Mouse (Mus musculus): ENCODE measurements at regions not wholly inside any gene's neighbourhood (a gene's known extent, or its start where the extent isn't known, plus 50 kb on each side); places are given as distances from the start of the nearest gene placed in this dataset.
A peak's percentile ranks its signal among the peaks of the same experiment; 100 is the strongest.

DNA sequence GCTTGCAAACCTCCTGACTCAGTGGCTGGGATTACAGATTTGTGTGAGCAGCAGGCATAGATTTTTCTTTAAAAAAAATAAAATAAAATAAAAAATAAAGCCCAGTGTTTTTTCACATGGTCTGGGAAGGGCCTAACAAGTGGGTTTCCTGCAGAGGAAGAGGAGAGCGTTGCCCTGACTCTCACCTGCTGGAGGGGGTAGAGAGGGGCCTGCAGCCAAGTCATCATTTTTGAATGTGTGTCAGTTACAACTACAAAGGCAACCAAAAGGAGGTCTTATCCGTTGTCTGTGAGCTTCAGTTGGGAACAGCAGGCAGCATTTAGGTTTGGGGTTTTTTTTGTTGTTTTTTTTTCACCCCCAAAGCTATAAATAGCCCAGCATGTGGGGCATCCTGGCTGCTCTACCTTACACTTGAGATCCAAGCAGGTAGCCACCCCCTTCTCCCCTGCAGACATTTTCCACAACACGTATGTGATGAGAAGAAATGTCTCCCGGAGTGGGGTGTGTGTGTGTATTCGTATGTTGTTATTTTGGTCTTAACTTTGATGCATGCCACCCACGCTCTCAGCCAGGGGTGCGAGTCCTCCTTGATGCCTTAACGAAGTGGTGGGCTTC is 285.7 kb upstream of the 4930412O13Rik start:
- no peak for DNase-seq

DNA sequence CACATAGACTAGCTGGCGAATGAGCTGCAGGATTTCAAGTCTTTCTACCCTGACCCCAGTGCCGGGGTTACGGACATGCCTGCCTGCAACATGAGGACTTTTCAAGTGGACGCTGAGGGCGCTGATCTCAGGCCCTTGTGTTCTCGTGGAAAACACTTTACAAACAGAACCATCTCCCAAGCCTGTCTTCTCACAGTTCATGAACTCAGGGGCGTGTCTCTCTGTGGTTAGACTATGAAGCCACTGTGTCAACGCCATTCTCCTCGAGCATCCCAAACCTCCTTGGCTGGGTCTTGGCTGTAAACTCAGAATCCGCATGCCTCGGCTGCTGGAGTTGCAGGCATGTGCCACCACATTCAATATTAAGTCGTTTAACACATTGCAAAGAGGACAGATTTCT is 284.9 kb upstream of the 4930412O13Rik start:
- no peak for DNase-seq

DNA sequence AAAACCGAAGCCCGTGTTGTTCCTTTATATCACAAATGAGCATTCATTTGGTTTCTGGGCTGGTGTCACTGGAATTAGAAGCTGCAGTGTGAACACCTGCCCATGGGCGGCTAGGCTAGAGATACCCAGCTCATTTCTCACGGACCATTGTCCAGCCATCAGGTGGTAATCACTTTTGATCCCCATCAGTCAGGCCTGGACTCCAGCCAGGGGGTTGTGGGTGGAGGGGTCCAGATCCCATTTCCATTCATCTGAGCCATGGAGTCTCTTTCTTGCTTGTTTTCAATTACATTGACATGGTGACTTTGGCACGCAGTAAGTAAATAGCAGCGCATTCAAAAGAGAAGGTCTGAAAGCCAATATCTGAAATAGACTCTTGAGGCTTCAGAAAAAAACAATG is 276.1 kb upstream of the 4930412O13Rik start:
- no peak for DNase-seq

DNA sequence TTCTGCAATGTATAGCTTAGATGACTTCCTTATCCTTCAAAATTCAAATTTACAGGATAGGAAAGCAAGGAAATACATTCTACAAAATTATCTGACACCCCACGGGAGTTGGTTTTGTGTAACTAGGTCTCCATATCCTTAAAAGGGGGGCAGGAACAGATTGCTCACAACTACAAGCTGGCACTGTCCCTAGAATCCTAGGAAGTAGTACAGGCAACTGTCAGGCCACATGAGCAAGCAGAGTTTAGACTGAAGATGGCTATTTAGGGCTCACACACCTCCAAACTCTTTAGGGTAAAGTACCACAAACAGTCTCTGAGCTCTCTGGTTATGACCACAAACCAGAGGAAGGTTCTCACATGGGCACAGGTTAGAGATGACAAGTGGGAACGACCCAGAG is 273.5 kb upstream of the 4930412O13Rik start:
- DNase-seq, result no peak

DNA sequence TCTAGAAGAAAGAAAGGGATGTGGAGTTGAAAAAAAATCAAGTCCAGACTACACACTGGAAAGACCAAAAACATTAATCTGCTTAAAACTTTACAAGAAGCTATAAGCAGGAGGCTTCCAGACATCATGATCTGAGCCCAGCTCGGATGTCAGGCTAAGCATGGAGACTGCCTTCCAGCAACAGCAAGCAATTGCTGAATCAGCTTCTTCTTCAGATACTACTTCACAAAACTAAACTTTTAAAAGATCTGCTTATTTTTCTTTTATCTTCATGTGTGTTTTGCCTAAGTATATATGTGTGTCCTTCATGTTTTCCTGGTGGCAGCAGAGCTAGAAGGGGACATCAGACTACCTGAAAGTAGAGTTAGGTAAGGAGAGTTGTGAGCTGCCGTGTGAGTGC is 266.6 kb upstream of the 4930412O13Rik start:
- DNase-seq, result no peak

DNA sequence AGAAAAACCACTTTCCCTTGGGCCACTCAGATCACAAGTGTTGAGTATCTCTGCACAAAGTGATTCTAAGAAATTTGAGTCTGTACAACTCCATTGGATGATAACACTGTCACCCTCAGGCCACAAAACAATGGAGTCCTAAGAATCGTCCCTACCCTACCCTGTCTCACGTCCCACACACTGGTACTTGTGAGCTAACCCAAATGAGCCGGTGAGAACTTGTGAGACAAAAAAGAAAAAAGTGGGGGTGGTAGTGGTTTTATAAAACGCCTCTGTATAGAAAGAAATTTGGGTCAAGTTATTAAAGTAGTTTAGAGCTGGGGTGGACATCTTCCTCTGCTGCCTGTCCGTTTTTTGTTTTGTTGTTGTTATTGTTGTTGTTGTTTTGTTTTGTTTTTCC is 264.8 kb upstream of the 4930412O13Rik start:
- DNase-seq, result no peak

DNA sequence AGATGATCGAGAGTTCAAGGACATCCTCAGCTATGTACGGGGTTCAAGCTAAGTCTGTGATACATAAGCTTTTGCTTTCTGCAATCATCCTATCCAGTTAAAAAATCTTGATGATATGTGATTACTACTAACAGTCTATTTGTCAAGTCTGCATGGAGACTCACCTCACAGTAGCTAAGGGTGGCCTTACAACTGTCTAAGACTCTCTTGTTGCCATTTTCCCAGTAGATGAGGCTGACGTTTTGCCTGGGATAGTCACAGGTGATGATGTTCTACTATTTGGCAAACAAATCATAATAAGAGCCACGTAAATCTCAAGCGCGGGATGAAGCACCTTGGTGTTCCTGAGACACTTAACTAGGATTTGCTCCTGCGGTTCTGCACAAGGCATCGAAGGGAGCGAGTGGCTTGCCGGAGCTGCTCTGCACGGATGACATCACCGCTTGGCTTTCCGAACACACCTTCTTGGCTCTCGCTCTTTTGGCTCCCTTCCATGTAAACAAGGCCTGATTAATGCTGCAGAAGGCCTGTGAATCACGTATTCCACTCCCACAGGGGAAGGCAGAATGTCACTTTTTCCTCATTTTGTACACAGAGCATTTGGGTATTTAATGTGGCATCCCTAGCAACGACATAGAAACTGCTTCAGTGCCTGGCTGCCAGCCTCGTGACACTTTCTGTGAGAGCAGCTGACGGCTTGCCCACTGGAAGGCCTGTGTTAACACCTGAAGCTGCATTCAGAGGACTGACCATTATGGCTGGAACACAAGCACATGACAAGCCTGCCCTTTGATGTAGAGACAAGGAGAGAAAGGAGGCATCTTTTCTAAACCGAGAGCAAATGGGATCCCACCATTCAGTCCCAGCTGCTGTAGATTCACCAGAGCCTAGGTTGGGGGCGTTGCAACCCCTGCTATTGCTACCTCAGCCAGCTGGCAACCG is 260.5 kb upstream of the 4930412O13Rik start:
- DNase-seq, result peak; percentile 36 to 55

DNA sequence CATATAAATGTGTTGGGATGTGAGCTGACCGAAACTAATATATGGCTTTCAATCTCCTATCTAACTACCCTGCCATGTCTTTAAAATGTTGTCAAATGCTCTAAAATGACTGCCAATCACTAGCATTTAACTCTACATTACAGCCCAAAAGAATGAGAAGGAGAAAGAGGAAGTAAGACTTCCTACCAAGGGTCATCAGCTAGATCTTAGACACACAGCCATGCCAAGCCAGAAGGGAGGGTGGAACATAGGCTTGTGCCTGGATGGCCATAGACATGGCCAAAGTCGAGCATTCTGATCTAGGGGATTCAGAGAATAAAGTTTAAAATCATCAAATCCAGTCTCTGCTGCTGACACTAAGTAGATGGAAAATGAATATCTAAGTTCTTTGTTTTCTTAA is 257.4 kb upstream of the 4930412O13Rik start:
- DNase-seq, result no peak

DNA sequence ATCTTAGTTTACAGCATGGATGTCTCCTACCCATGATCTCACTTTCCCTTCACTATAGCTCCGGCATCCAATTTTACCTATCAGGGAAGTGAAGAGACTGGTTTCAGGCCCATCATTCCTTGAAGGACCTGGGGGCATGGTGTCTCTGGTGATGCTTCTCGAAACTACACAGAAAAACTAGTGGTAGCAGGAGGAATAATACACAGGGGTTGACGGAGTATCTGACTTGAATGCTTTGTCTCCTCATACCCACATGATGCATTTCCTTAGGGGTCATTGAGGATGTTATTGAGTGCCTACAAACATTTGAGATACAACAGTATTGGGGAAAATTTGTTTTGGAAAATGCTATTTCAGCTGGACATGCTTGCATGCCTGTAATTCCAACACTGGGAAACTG is 253.0 kb upstream of the 4930412O13Rik start:
- no peak for DNase-seq

DNA sequence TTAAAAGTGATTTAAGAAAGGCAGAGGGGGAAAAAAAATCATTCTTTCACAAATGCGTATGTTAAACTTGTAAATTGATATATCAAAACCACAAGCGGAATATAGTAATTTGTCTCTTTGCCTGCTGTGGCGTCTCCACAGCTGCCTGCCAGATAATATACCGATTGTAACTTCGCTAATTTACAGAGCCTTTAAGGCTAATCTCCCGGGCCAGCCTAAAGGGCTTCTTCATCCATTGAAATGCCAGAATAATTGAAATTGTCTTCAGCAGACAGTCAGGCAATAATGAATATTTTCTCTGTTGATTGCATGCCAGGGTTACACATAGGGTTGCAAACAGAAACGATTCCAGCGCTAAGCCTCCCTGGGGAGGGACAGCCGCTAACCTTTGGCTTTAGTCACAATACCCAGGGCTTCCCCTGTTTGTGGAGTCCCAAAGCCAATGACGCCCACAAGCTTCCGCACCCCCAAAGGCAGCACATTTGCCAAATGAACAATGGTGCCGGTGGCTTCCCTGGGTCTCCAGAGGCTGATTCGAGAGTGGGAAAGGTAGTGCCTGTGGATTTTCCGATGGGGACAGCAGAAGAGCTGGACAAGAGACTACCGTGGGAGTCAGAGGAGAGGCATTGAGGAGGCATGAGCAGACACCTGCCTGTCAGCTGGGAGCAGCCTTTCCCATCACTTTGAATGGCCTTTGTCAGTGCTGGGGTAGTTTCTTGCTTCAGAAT is 248.2 kb upstream of the 4930412O13Rik start:
- DNase-seq, result peak; percentile 24 to 25

DNA sequence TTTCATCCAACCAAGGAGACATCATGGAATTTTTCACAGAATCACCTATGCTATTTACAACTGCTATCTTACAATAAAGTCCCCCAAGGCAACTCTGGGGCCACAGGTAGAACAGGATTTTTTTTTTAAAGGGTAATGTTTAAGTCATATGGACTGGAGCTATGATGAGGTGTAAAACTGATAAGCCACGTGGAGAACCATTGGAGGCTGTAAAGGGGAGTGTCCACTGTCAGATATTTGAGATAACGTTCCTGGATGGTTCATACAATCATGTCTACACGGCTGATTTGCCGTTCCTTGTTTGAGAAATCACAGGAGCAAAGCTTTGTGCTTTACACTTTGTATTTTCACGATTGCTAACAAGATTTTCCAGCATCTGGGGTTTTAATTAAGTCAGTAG is 241.8 kb upstream of the 4930412O13Rik start:
- DNase-seq, result no peak

DNA sequence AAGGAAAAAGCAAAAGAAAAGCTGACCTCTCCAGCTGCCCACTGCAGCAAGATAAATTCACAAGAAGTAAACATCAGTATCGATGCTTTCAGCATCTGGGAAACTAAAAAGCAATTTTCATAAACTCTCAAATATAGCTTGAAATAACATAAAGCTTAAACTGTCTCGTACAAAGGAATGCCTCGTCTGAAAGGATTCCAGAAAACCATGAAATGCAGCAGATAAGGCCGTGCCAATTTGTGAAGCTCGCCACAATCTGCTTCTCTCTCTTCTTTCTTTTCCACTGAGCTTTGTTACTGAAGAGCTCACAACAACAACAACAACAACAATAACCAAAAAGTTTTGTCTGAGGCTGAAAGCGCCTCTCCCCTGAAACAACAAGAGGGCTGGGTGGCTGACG is 239.4 kb upstream of the 4930412O13Rik start:
- no peak for DNase-seq

DNA sequence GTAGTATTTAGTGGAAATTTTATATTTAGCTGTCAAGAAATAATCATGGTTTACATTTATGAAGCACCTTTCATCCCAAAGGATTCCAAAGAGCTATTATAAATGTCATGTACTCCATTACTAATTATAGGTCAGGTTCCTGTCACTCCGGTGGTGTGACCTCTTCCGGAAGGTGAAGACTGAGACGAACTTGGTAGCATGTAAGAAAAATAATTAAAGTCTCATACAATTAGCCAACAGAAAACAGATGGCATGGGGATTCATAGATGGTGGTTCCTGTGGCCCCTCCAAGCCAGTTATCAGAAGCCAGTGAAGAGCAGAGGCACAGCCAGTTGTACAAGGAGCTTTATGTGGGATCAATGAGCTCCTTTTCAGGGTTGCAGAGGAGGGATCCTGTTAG is 238.6 kb upstream of the 4930412O13Rik start:
- no peak for DNase-seq

DNA sequence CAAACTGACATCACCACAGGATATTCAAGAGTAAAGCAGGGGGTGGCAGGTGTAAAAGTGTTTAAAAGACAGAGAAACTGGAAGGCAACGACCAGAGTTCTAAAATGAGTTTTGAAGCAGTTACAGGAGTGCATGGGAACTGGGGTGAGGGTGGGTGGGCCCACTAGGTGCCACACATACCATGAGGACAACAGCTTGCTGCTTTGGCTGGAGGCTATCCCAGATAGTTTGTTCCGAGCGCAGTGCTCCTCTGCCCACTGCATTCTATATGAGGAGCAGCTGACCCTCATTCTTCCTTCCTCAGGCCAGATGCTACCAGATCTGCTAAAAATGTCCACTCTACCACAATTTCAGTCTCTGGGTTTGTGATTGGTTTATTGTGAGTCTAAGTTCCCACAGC is 234.6 kb upstream of the 4930412O13Rik start:
- no peak for DNase-seq

DNA sequence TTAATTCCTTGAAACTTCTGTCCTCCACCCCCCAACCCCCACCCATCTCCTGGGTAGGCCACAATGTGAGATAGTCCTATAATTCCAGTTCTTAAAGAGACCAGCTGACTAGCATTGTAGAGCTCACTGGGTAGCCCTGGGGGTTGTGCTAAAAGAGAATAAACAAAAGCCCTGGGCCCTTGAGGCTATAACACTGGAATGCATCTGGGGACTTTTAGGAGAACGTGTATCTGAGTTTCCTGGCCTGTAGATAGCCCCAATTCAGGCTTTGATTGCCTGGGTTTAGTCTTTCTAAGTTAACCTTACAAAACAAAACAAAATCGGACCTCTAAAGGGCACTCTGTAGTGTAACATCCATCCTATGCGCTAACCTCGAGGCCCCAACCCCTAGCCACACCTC is 234.1 kb upstream of the 4930412O13Rik start:
- DNase-seq, result no peak

DNA sequence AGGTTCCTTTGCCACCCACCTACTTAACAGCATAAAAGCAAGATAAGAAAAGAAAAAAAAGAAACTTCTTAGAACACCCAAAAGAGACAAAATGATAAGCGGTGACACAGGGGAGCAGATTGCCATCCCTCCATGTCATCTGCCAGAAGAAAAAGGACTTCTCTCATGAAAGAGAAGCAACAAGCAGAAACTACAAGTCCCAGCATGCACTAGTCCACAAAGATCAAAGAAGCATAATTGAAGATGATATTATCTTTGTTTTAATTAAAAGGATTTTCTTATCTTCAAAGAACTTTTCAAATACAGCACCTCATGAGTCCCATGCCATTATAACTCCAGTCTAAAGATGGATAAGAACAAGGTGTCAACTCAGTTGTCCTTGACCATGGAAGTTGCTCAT is 231.0 kb upstream of the 4930412O13Rik start:
- no peak for DNase-seq

DNA sequence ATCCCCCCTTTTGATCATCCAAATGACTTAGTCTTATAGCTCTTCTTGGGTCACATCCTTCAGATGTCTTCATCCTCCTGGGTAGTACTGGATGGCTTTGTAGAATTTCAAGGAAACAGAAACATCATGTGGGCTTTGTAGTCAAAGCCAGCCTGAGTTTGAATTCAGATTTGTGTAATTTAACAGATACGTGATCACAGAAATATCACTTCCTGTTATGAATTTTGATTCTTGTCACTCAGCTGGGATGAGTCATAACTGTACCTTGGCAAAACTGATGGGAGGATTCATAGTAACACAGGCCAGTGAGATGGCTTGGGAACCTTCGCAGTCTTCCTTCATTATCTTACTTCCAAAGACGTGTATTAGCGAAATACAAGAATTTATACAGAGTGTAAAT is 222.2 kb upstream of the 4930412O13Rik start:
- DNase-seq, result no peak

DNA sequence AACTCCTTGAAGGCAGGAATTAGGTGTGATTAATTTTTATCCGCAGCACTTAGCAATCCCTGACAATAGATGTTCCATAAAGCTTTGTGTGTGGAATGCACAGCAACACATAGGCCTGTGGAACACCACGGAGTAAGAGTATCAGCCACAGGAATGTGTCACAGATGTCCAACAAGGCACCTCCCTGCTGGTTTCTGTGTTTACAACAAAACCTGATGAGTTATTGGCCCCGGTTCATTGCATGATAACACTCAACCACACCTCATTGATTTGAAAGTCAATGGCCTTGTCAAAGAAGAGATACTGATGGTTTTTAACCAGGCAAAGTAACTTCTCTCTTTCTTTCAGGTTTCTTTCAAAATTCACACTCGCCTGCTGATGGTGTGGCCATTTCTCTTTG is 211.4 kb upstream of the 4930412O13Rik start:
- no peak for DNase-seq

DNA sequence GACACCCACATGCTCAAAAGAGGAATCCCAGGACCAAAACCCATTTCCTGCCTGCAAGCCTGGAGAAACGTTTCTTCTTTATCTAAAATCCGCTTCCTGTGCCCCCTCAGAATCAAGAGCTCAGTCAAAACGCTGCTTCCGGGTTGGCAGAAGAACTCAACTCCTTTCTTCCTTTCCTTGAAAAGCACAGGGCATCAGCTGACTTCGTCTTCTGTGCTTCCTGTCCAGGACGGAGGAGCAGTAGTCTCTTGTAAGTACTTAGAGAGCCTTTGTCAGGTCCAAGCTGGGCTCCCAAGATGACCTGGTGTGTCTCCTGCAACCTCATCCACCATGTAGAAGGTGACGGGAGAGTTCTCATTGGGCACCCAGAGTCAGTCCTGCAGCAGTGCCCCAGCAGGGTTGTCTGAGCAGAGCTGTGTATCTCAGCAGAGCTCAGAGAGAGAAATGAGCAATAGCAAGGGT is 199.3 kb upstream of the 4930412O13Rik start:
- no peak for DNase-seq

DNA sequence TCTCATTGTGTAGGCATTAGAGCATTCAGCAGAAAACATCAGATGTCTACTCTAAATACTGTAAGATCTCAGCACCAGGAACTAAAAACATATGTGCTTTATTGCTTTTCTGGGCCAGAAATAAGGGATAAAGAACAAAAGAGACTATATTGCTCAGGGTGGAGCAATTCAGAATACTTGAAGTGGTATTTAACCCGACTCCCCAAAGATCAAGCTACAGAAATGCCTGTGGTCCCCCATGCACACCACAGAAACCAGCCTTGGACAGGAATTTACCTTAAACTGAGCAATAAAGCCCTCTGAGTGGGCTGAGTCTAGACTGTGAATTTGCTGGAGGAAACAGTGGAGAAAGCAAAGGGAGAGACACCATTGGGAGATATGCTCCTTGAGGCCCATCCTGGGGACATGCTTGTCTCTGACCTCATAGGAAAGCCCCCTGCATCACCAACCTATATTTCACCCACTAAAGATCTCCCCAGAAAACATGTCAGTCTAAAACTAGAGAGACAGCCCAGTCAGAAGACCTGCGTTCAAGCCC is 197.3 kb upstream of the 4930412O13Rik start:
- DNase-seq, result no peak

DNA sequence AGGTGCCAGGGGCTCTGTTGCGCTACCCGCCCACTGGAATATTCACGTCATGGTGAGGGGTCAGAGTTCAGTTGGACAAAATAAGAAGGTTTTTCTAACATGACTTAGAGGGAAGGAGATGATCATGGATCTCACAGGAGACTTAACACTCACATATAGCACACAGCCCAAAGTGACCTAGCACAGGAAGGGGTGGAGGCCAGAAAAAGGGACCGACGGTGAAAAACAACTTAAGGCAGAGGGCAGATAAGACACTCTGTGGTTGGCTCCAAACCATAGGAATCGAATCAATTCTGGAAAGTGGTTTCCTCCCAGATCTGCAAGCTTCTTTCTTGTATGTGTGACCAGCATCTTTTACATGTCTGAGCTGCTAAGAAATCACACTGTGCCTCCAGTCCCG is 192.9 kb upstream of the 4930412O13Rik start:
- no peak for DNase-seq

DNA sequence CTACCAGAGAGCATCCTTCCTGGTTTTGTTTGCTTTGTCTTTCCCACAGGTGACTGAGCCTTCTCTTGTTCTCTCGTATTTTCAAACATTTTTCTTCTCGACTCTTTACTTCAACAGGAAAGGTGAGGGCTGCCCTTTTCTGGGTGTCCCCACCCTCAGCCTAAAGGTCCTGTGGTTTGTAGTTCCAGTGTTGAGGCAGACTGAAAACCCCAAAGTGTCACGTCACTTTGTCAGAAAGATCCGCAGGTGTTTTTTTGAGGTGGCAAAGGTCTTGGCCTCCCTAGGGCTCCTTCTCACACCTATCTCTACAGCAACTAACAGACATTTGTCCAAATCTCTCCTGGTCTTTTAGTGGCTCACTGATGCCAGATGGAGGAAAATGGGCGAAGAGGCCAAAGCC is 191.5 kb upstream of the 4930412O13Rik start:
- no peak for DNase-seq

DNA sequence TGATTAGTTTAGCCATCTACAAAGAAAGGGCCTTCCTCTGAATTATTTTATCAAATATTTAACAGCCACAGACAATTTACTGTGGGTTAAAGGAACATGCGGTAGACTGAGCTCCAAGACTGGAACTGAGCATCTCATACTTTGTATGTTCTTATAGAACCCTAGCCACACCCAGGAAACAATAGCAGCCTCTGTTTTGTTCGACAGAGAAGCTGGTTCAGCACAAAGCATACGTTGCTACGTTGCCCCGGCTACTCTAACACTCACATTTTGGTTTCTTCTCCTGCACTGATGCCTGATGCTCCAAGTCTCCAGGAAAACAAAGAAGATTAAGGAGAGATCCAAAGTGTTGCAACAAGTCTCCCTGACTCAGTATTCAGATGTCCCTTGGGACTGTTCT is 189.5 kb upstream of the 4930412O13Rik start:
- no peak for DNase-seq

Measured in kidney, postnatal 4 days (tissue).